26 mouse cellular contexts compared by ENCODE assay signal in the genomic region with DNA sequence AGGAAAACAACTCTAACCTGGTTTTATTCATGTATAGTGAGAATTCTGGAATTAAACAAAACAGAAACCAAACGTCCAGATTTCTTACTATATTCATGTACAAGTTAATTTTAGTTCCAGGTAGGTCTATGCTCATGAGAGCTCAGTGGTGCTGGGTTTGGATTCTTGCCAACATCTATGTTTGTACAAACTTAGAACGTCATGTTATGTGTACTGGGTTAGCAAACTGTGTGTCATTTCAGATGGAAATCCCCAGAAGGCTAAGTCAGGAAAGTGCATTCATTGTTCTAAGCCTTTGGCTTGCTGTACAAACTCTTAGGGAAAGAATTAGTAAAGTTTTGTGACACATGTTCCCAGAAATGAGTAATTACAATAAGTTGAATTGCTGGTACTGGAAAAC. TPM values are rescaled to one million over a fixed set of nuclear protein-coding genes. Genes with fewer than 3 reads are reported as not detected.
DNase-seq lines count a peak whose midpoint lies in the region; ATAC-seq and TF ChIP-seq lines count a peak whose summit lies in the region.
"Had no signal": no experiment of that assay in that cellular context is flagged by ENCODE, and none has a peak within 500 bp of the region (broad histone marks: within the 10 kb centered on the region; RNA-seq: fewer than 3 reads in every experiment).

No protein-coding gene starts in this region.

- TF ChIP-seq EP300 in lung, postnatal 0 days (IDR thresholded peaks at IDR 0.05), result no peak
- no peak for TF ChIP-seq EP300 in stomach, postnatal 0 days (optimal IDR thresholded peaks at IDR 0.05)

- H3K4me1 ChIP-seq in lung, postnatal 0 days (ENCODE audit: insufficient read depth, low read depth, low read length), result no peaks in the 10 kb centered on the region
- no peaks in the 10 kb centered on the region for H3K4me1 ChIP-seq in stomach, postnatal 0 days (replicated peaks; ENCODE audit: control insufficient read depth, insufficient read depth)
- H3K4me1 ChIP-seq: embryonic facial prominence, embryonic 13.5 days; forebrain, embryonic 13.5 days; hindbrain, embryonic 10.5 days; hindbrain, embryonic 13.5 days; intestine, embryonic 15.5 days had no signal

- ATAC-seq in lung, postnatal 0 days, result no peak
- ATAC-seq in stomach, postnatal 0 days (ENCODE audit: low FRiP score, low TSS enrichment), result 0 out of 2 replicates have a peak, but pooled peaks have one; percentile 56
- ATAC-seq: CD4-positive, CD25-positive, alpha-beta regulatory T cell, adult 4 months; forebrain, embryonic 13.5 days; forebrain, embryonic 16.5 days; hindbrain, embryonic 16.5 days; intestine, embryonic 15.5 days; Patski had no signal

- no peaks in the 10 kb centered on the region for H3K27me3 ChIP-seq in lung, postnatal 0 days (replicated peaks; ENCODE audit: insufficient read depth, low read length)
- H3K27me3 ChIP-seq in stomach, postnatal 0 days (ENCODE audit: control insufficient read depth, insufficient read depth, low read length), result no peaks in the 10 kb centered on the region
- H3K27me3 ChIP-seq: embryonic facial prominence, embryonic 13.5 days; forebrain, embryonic 13.5 days; hindbrain, embryonic 13.5 days; intestine, embryonic 15.5 days; Patski had no signal

- H3K27ac ChIP-seq in lung, postnatal 0 days (ENCODE audit: low read length), result no peak overlapping the region
- H3K27ac ChIP-seq in stomach, postnatal 0 days (replicated peaks), result no peak overlapping the region
- H3K27ac ChIP-seq: embryonic facial prominence, embryonic 13.5 days; forebrain, embryonic 10.5 days; forebrain, embryonic 13.5 days; hindbrain, embryonic 10.5 days; hindbrain, embryonic 13.5 days; intestine, embryonic 15.5 days had no signal

- no peak overlapping the region for H3K9ac ChIP-seq in lung, postnatal 0 days (replicated peaks; ENCODE audit: low read depth)
- no peak overlapping the region for H3K9ac ChIP-seq in stomach, postnatal 0 days (ENCODE audit: low read length)
- H3K9ac ChIP-seq: embryonic facial prominence, embryonic 13.5 days; forebrain, embryonic 13.5 days; hindbrain, embryonic 13.5 days; intestine, embryonic 15.5 days had no signal

- no peak overlapping the region for H3K4me3 ChIP-seq in lung, postnatal 0 days (ENCODE audit: low read depth, low read length)
- H3K4me3 ChIP-seq in stomach, postnatal 0 days (ENCODE audit: low read depth, low read length), result no peak overlapping the region
- H3K4me3 ChIP-seq: embryonic facial prominence, embryonic 13.5 days; forebrain, embryonic 10.5 days; forebrain, embryonic 13.5 days; hindbrain, embryonic 10.5 days; hindbrain, embryonic 13.5 days; intestine, embryonic 15.5 days had no signal

- no peak overlapping the region for H3K4me2 ChIP-seq in lung, postnatal 0 days (replicated peaks; ENCODE audit: low read depth, low read length)
- no peak overlapping the region for H3K4me2 ChIP-seq in stomach, postnatal 0 days (replicated peaks; ENCODE audit: low read depth)
- H3K4me2 ChIP-seq: embryonic facial prominence, embryonic 13.5 days; forebrain, embryonic 13.5 days; heart, embryonic 11.5 days; hindbrain, embryonic 13.5 days; intestine, embryonic 15.5 days had no signal

- whole genome bisulfite sequencing in lung, postnatal 0 days, result 15% methylated on average over 2 of the region's 2 CpGs
- WGBS in stomach, postnatal 0 days, result 15% methylated on average over 2 of the region's 2 CpGs

- no peaks in the 10 kb centered on the region for H3K9me3 ChIP-seq in lung, postnatal 0 days (ENCODE audit: low read length)
- H3K9me3 ChIP-seq in stomach, postnatal 0 days (ENCODE audit: control insufficient read depth, low read length), result no peaks in the 10 kb centered on the region
- H3K9me3 ChIP-seq: embryonic facial prominence, embryonic 13.5 days; forebrain, embryonic 10.5 days; forebrain, embryonic 13.5 days; hindbrain, embryonic 10.5 days; hindbrain, embryonic 13.5 days; intestine, embryonic 15.5 days had no signal

- TF ChIP-seq CTCF in lung, postnatal 0 days (IDR thresholded peaks at IDR 0.05), result no peak
- no peak for TF ChIP-seq CTCF in stomach, postnatal 0 days (IDR thresholded peaks at IDR 0.05; ENCODE audit: low read depth)

- DNase-seq in heart, adult 11 months, result peak; percentile 19
- DNase-seq in heart, postnatal 4 days, result no peak
- peak; percentile 21 for DNase-seq in lung, postnatal 0 days (ENCODE audit: low spot score)
- no peak for DNase-seq in lung, postnatal 25 days (ENCODE audit: low spot score)
- no peak for DNase-seq in stomach, postnatal 0 days (ENCODE audit: low spot score)
- DNase-seq in cerebellum, adult 8-10 months, result no peak
- DNase-seq: adrenal gland, postnatal 10 days; adrenal gland, postnatal 36 days; cerebellum, adult 18-20 months; cerebellum, adult 9-11 months; cerebellum, postnatal 25 days; gastrocnemius, postnatal 10 days; gastrocnemius, postnatal 36 days had no signal

- no peaks in the 10 kb centered on the region for H3K36me3 ChIP-seq in lung, postnatal 0 days (ENCODE audit: insufficient read depth, low read length)
- H3K36me3 ChIP-seq in stomach, postnatal 0 days (ENCODE audit: control insufficient read depth, insufficient read depth, low read length), result no peaks in the 10 kb centered on the region
- H3K36me3 ChIP-seq: embryonic facial prominence, embryonic 13.5 days; forebrain, embryonic 10.5 days; hindbrain, embryonic 10.5 days; hindbrain, embryonic 13.5 days; intestine, embryonic 15.5 days had no signal

RNA-seq across cellular contexts. Expression of gene Dcn, which starts 37.1 kb away (rescaled TPM):
- total RNA-seq in heart, postnatal 4 days (2021), result 100 to 1,000 TPM; 319 to 365 TPM
- polyA plus RNA-seq in lung, postnatal 0 days (2015; fragmentation: Nextera tagmentation; extraction: Ambion mirVana), result 35.4 and 42.5 TPM in 2 replicates
- polyA plus RNA-seq in stomach, postnatal 0 days (2015; fragmentation: Nextera tagmentation; extraction: Ambion mirVana), result 589 and 601 TPM in 2 replicates
- total RNA-seq: common myeloid progenitor, adult 5-6 weeks; granulocyte monocyte progenitor cell, adult 5-6 weeks had no signal
- polyA plus RNA-seq: CD4-positive, CD25-positive, alpha-beta regulatory T cell, adult 4 months had no signal

Comparison
In these comparisons a context has a peak if more than half of its experiments do, and no peak if none do; other contexts are left out.
1. DNase-seq: peak in heart, adult 11 months (single experiment) and lung, postnatal 0 days (single experiment); none in heart, postnatal 4 days (single experiment), lung, postnatal 25 days (single experiment), stomach, postnatal 0 days (single experiment) and cerebellum, adult 8-10 months (single experiment).
2. RNA of gene Dcn, which starts 37.1 kb away (polyA plus RNA-seq): 589 to 601 TPM in stomach, postnatal 0 days; 35.4 to 42.5 TPM in lung, postnatal 0 days; every median in the first group is over 10 times any median in the second.